Mouse (Mus musculus): ENCODE data around the gene Fhl3. TPM values are rescaled to one million over a fixed set of nuclear protein-coding genes. Genes with fewer than 3 reads are reported as not detected.

Gene Fhl3
- polyA plus RNA-seq (2017; shearing (Covaris generic)), result 0.82 TPM

GRCm38 (mm10) chr4:124700248-124700971 lies at the start of gene Fhl3:
Gene Fhl3, plus strand, starts transcription at chr4:124700701.

GRCm38 (mm10) chr4:124656518-124656853 lies 44.0 kb upstream of the Fhl3 start, which contains the start of gene Pou3f1:
Gene Pou3f1, plus strand, starts transcription at chr4:124656807.

GRCm38 (mm10) chr4:124693135-124693894 lies 7.2 kb upstream of the Fhl3 start, which contains the start of gene Utp11:
Gene Utp11, minus strand, starts transcription at chr4:124693600.

GRCm38 (mm10) chr4:124714545-124715481 lies 14.3 kb downstream of the Fhl3 start, which contains the start of gene Sf3a3:
Gene Sf3a3, plus strand, starts transcription at chr4:124714776.

GRCm38 (mm10) chr4:124741376-124742343 lies 41.2 kb downstream of the Fhl3 start, which contains the start of gene Inpp5b:
Gene Inpp5b, plus strand, starts transcription at chr4:124741850.

Other genes starting within 250 kb of the Fhl3 start
- not detected for gene 3100002H09Rik, start 89.9 kb upstream of the Fhl3 start, polyA plus RNA-seq (2017; shearing (Covaris generic))
- not detected for gene Pou3f1, start 43.9 kb upstream of the Fhl3 start, polyA plus RNA-seq (2017; shearing (Covaris generic))
- 76.9 TPM for gene Utp11, start 7.1 kb upstream of the Fhl3 start, polyA plus RNA-seq (2017; shearing (Covaris generic))
- gene Sf3a3, start 14.1 kb downstream of the Fhl3 start, polyA plus RNA-seq (2017; shearing (Covaris generic)), result 141 TPM
- 151 TPM for gene Inpp5b, start 41.1 kb downstream of the Fhl3 start, polyA plus RNA-seq (2017; shearing (Covaris generic))
- 26.5 TPM for gene Mtf1, start 101.4 kb downstream of the Fhl3 start, polyA plus RNA-seq (2017; shearing (Covaris generic))
- gene Yrdc, start 150.0 kb downstream of the Fhl3 start, polyA plus RNA-seq (2017; shearing (Covaris generic)), result 2.3 TPM
- 4.4 TPM for gene 1110065P20Rik, start 150.5 kb downstream of the Fhl3 start, polyA plus RNA-seq (2017; shearing (Covaris generic))
- gene Maneal, start 161.5 kb downstream of the Fhl3 start, polyA plus RNA-seq (2017; shearing (Covaris generic)), result 0.24 TPM
- not detected for gene Epha10, start 180.2 kb downstream of the Fhl3 start, polyA plus RNA-seq (2017; shearing (Covaris generic))
- gene 9930104L06Rik, start 236.3 kb downstream of the Fhl3 start, polyA plus RNA-seq (2017; shearing (Covaris generic)), result 19.3 TPM
- 11.3 TPM for gene Cdca8, start 238.6 kb downstream of the Fhl3 start, polyA plus RNA-seq (2017; shearing (Covaris generic))